12 mouse cellular contexts compared by ENCODE assay signal in genomic region chr7:109269046-109269445, GRCm38 (mm10).
DNase-seq lines count a peak whose midpoint lies in the region; TF ChIP-seq lines count a peak whose summit lies in the region.
"Had no signal": no experiment of that assay in that cellular context is flagged by ENCODE, and none has a peak within 500 bp of the region (broad histone marks: within the 10 kb centered on the region; RNA-seq: fewer than 3 reads in every experiment).

No protein-coding gene starts in this region.

- H3K27ac ChIP-seq in layer of hippocampus, adult 2 months = no peak overlapping the region
- H3K27ac ChIP-seq: embryonic facial prominence, embryonic 15.5 days; intestine, embryonic 15.5 days; limb, embryonic 13.5 days had no signal

- no peak overlapping the region for H3K4me3 ChIP-seq in layer of hippocampus, adult 2 months
- H3K4me3 ChIP-seq: embryonic facial prominence, embryonic 15.5 days; intestine, embryonic 15.5 days; limb, embryonic 13.5 days had no signal

- TF ChIP-seq CTCF in layer of hippocampus, adult 2 months (conservative IDR thresholded peaks at IDR 0.05) = no peak

- DNase-seq in adrenal gland, postnatal 14 days = peak; percentile 20
- DNase-seq in adrenal gland, adult 8-10 months = no peak
- DNase-seq in layer of hippocampus, postnatal 10 days (ENCODE audit: low spot score in 2 of 2) = peak; percentile 47
- no peak for DNase-seq in layer of hippocampus, adult 2 months (ENCODE audit: low spot score in 2 of 2)
- DNase-seq in cerebellum, adult 9-11 months = peak; percentile 15
- DNase-seq in kidney, adult 9 months = peak; percentile 56
- DNase-seq in lung, postnatal 36 days = no peak
- no peak for DNase-seq in c-Kit-positive CD71-positive TER-119-positive erythroid progenitor cells, embryonic 14.5 days (ENCODE audit: low spot score)
- DNase-seq: gastrocnemius, postnatal 36 days had no signal

Comparison
In these comparisons a context has a peak if more than half of its experiments do, and no peak if none do; other contexts are left out.
1. DNase-seq: peak in adrenal gland, postnatal 14 days (single experiment), layer of hippocampus, postnatal 10 days (2 of 2), cerebellum, adult 9-11 months (single experiment) and kidney, adult 9 months (single experiment); none in adrenal gland, adult 8-10 months (single experiment), layer of hippocampus, adult 2 months (0 of 2), lung, postnatal 36 days (single experiment) and c-Kit-positive CD71-positive TER-119-positive erythroid progenitor cells, embryonic 14.5 days (single experiment).